Mouse (Mus musculus): ENCODE measurements at regions not wholly inside any gene's neighbourhood (a gene's known extent, or its start where the extent isn't known, plus 50 kb on each side); places are given as distances from the start of the nearest gene placed in this dataset.
"Not testable (repeated sequence)": the region's sequence is repeated elsewhere in the genome, so short reads cannot be mapped to it uniquely, and the experiment has no call there.

GRCm38 (mm10) chr10:117497565-117498256, 117.9 kb upstream of the Cpsf6 start:
- no peak for ATAC-seq

DNA sequence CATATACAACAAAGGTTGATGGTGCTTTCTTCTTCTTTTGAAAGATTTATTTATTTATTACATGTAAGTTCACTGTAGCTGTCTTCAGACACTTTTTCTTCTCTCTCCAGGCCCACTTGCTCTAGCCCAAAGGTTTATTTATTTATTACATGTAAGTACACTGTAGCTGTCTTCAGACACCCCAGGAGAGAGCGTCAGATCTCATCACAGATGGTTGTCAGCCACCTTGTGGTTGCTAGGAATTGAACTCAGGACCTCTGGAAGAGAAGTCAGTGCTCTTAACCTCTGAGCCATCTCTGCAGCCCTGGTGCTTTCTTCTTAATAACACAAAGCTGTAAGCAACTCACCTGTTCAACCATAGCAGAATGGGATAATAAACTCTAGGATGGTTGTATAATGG, 117.3 kb upstream of the Cpsf6 start:
- ATAC-seq, result not testable (repeated sequence)

DNA sequence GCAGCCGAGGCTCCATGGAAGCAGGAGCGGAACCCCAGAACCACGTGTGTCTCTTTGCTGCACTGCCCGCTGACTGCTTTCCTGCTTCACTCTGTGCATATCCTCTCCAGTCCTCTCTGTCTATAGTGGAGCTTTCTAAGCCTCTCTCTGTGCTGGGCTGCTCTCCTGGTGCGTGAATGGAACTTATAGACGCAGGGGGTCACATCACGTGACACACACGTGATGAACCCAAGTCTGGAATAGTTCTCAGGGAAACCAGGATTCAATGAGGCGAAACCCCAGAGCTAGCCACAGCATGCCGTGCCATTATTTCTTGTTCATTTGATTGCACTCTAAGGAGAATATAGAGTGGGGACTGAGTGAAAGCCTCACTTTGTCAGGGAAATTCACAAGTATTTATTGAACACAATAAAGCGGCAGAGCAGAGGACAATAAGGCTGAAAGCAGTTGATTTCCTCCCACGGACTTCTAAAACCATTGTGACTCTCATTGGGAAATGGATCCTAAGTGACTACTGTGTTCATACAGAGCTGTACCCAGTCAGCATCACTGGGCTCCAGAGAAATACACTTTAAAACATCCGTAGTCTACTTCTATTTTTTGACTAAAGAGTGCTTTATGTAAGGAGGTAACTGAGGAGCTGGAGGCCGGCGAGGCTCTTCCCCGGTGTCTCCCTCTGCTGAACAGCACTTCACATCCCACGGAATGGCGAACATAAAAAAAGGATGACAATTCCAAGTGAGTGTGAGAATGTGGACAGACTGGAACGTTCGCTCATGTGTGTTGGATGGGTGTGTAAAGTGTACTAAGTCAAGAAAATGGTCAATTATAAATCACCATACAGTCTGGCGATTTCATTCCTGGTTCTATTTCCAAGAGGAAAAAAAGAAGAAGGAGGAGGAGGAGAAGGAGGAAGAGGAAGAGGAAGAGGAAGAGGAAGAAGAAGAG, 116.5 kb upstream of the Cpsf6 start:
- ATAC-seq, result no peak

DNA sequence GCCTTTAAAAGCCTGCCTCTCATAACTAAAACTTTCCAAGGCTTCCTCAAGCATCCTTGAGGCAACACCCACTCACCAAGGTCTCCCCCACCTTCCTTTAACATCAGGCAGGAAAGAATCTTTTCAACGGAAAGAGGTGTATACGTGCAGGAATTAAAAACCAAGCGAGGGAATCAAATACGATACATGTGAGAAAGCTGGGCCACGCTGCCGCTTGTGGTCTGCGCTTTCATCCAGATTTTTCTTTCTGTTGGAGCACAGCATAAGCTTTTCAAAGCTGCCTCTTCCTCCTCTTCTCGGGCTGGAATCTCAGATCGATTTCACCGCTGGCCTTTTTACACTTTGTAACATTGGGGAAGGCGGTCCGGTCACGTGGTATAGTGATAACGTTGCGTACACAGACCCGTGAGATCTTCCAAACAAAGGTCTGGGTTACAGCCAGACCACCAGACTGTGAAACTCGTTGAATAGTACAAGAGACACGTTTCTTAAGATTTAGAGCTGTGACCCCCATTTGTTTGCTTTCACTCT, 114.4 kb upstream of the Cpsf6 start:
- peak; percentile 47 for ATAC-seq

DNA sequence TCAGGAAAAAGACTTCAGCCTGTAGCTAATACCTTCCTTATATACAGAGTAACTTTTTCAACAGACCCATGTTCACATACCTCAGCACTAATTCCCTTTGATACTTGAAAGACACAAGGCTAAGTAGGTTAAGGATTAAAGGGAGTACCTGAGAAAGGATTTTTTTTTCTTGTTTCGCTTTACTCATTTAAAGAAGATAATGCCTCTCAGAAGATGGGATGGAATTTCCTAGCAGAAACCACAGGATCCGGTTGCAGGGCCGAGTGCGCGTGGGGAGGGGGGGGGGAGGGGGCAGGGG, 114.0 kb upstream of the Cpsf6 start:
- peak; percentile 70 for ATAC-seq

- ATAC-seq, result no peak
Observed at GRCm38 (mm10) chr10:117493091-117493823, 113.4 kb upstream of the Cpsf6 start.

GRCm38 (mm10) chr10:117492391-117492990, 112.7 kb upstream of the Cpsf6 start:
- ATAC-seq, result no peak

DNA sequence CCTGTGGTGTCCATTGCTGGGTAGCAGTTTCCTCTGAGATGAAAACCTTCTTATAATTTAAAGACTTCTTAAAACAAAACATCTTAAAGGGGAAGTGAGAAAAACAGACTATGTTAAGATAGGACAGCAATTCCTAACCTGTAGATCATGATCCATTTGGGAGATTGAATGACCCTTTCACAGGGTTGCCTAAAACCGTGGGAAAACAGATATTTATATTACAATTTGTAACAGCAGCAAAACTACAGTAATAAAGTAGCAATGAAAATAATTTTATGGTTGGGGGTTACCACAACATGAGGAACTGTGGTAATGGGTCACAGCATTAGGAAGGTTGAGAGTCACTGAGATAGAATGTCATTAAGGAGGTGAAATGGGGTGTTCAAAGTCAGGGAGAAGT, 111.9 kb upstream of the Cpsf6 start:
- no peak for ATAC-seq

- no peak for ATAC-seq
Observed at GRCm38 (mm10) chr10:117490851-117491595, 111.2 kb upstream of the Cpsf6 start.

- no peak for ATAC-seq
Observed at GRCm38 (mm10) chr10:117483091-117483600, 103.3 kb upstream of the Cpsf6 start.

DNA sequence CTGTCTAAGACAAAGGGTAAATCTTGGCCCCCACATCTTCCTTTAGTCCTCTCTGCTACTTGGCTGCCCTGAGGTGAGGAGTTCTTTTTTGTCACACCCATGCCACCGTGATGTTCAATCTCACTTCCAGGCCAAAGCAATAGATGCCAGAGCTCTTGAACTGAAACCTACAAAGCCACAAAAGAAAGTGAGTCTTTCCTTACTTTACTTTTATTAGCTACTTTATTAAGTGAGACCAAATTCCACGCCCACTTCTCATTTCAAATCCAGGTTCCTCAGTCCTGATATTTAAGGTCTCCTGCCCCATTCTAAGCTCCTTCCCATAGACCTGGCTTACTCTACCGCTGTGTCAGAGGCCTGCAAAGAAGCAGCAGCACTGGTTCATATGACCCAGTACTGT, 102.5 kb upstream of the Cpsf6 start:
- no peak for ATAC-seq

DNA sequence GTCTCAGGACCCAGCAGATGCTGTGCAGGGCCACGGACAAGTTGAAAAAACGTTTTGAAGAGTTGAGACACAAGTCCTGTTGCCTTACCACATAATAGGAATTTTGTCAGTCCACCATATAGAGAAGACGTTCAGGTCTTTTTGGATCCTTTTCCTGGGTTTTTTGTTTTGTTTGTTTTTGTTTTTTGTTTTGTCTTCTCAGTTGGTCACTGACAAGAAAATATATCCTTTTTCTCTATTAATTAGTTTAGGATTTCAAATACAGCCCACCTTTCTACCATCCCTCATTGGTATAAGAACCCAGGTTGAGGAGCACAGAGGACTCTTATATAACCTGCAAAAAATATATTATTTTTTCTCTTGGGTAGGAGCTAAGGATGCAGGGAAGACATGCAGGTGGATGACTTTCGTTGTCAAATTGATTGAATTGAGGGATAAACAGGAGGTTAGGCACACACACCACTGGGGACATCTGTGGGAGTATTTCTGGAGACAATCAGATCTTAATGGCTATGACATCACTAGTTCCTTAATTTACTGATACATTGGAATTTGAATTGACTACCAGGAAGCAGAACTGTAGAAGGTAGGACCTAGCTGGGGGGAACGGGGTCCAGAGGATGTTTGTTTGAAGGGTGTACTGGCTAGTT, 101.7 kb upstream of the Cpsf6 start:
- no peak for ATAC-seq

GRCm38 (mm10) chr10:117480456-117480850, 100.6 kb upstream of the Cpsf6 start:
- ATAC-seq, result no peak

DNA sequence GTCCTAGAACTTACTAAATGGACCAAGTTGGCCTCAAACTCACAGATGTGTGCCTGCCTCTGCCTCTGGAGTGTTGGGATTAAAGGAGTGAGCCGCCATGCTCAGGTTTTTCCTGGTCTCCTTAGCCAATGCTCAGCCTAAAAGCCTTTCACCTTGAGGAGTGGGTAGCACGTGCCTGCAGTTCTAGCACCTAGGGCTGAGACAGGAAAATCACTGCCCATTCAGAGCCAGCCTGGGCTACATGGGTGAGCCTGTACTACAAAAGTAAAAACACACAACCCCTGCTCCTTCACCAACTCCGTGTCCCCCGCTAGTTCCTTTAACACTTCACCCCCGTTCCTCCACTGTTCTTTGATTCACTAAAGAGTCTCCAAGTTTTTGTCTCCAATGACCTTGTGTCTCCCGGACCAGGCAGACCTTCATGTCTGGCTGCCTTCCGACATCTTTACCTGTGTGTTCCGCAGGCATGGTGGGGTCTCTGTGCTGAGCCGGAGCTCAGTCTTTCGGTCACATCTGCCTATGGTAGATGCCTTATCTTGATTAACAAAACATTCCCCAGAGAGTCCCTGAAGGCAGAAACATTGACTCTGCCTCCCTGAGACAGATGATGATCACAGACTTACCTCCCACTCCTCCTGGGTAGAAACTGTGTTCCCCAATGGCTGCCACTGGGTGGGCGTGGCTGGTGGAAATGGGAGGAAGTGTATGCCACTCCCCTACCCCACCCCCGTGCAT, 100.1 kb upstream of the Cpsf6 start:
- no peak for ATAC-seq

- ATAC-seq, result no peak
Observed at GRCm38 (mm10) chr10:117478931-117479280, 99.1 kb upstream of the Cpsf6 start.

- ATAC-seq, result no peak
Observed at GRCm38 (mm10) chr10:117478202-117478930, 98.6 kb upstream of the Cpsf6 start.

DNA sequence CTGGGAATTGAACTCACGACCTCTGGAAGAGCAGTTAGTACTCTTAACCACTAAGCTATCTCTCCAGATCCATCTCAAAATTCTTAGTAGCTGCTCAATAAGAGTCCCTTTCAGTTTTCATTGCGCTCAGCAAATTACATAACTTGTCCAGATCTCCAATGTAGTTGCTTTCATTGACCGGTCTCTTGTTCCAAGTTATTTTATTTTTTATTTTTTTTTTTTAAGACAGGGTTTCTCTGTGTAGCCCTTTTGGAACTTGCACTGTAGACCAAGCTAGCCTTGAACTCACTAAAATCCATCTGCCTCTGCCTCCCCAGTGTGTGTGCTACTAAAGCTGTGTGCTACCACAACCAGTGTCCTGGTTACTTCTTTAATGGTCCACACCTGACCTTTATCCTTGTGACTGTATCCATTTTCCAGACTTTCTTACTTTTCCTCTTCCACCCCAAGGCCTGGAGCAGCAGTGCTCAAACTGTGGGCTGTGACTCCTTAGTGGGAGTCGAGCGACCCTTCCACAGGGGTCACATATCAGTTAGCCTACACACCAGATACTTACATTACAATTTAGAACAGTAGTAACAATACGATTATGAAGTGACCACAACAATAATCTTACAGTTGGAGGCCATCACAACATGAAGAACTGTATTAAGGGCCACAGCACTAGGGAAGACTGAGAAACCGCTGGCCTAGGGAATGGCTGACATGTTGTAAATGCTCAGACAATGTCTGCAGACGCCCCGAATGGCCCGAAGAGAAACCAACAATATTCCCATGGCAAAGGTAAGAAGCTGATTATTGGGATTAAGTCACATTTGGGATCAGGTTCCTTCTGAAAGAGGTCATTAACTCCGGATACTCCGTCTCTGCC, 97.8 kb upstream of the Cpsf6 start:
- ATAC-seq, result no peak

DNA sequence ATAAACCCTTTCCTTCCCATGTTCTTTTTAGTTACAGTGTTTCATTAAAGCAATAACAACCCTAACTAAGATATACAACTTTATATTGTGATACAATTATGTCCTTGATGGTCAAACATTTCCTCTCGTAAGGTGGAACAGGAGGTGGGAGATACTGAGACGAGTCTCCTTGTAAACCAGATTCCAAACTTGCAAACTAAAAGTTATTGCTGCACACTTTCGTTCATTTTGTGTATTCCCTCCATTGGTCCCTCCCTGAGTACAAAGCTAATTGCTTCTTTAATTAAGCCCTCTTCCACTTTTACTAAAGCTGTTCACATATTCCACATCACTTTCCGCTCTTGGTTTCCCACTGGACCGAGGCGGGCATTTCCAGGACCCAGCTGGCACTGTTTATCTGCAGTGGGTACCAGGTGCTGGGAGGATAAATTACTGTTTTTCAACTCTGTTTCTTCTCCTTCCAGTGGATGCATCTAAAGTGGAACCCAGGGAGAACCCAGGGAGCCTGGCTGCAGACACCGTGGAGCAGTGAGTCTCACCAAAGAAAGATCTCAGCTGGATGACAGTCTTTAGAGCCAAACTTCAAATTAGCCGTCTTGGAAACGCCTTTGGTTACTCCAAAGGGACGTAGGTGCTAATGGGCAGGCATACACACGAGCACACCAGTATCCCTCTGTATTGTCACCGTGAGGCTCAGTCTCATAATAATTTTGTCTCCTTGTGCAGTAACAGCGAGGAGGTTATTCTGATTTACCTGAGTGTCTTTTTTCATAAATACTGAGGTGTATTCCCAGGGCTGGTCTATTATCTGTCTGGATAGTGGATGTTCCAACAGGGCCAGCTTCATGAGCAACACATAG, 95.5 kb upstream of the Cpsf6 start:
- no peak for ATAC-seq

Data from activated CD4-positive, CD25-positive, alpha-beta regulatory T cell, adult 4 months (primary cell).